Mouse (Mus musculus) stomach, embryonic 15.5 days (tissue): ENCODE measurements around the gene Gipc2. TPM values are rescaled to one million over a fixed set of nuclear protein-coding genes. Genes with fewer than 3 reads are reported as not detected.

Source experiments
- ATAC-seq: fragments of 200-750 bp; cut with Nextera tagmentation; 2 replicates; pipeline ENCODE4 v1.8.0; 2017; ENCODE audit warnings: low read depth, moderate number of reproducible peaks, moderate TSS enrichment; ENCODE audit not compliant: insufficient read depth, low FRiP score
- H3K27ac ChIP-seq: fragments of 300-500 bp; sonication (generic); 2 replicates; pipeline ENCODE4 v1.5.1; 2015; ENCODE audit warnings: mild to moderate bottlenecking, inconsistent platforms
- H3K27me3 ChIP-seq: fragments of 300-500 bp; sonication (generic); replicated peaks from 2 replicates; pipeline ENCODE4 v1.6.1; 2015; ENCODE audit warnings: inconsistent platforms
- H3K36me3 ChIP-seq: fragments of 300-500 bp; sonication (generic); 2 replicates; pipeline ENCODE4 v1.6.1; 2015; ENCODE audit warnings: inconsistent platforms
- H3K4me1 ChIP-seq: fragments of 300-500 bp; sonication (generic); 2 replicates; pipeline ENCODE4 v1.6.1; 2015; ENCODE audit warnings: inconsistent platforms
- H3K4me2 ChIP-seq: fragments of 300-500 bp; sonication (generic); 2 replicates; pipeline ENCODE4 v1.6.1; 2015; ENCODE audit warnings: mild to moderate bottlenecking, inconsistent platforms
- H3K4me3 ChIP-seq: fragments of 300-500 bp; sonication (generic); replicated peaks from 2 replicates; pipeline ENCODE4 v1.5.1; 2015; ENCODE audit warnings: inconsistent platforms
- H3K9ac ChIP-seq: fragments of 300-500 bp; sonication (generic); 2 replicates; pipeline ENCODE4 v1.6.1; 2015; ENCODE audit warnings: inconsistent platforms
- H3K9me3 ChIP-seq: fragments of 300-500 bp; sonication (generic); 2 replicates; pipeline ENCODE4 v1.6.1; 2016; ENCODE audit warnings: inconsistent platforms
- WGBS: fragments of 180-500 bp; shearing (Covaris S2); methylation state at CpG from one replicate; pipeline ENCODE4 v1.1.7; 2015; 5-methylcytosine and 5-hydroxymethylcytosine counted together
- polyA plus RNA-seq: library from polyadenylated mRNA; unstranded; fragments of >200 nt; fragmentation: Nextera tagmentation; extraction: Ambion mirVana; gene quantifications from 2 replicates; pipeline ENCODE4 v1.2.1, GENCODE M21; 2015

Gipc2 gene
- polyA plus RNA-seq, 1 experiment from 2014 or later: 57.5 TPM

- 37% methylated on average over 9 of the region's 9 CpGs for WGBS
- peak; percentile 38; the same call in 1 of the 2 replicates for ATAC-seq
- H3K36me3 ChIP-seq: no peaks in the 10 kb centered on the region
- H3K4me3 ChIP-seq: peak overlapping the region; percentile 53
- no peaks in the 10 kb centered on the region for H3K9me3 ChIP-seq
- H3K4me2 ChIP-seq: peak overlapping the region; percentile 93
- peaks cover 15% of the 10 kb centered on the region for H3K4me1 ChIP-seq
- H3K27ac ChIP-seq: peak overlapping the region; percentile 62; the same call in 1 of the 2 replicates
- 0 out of 2 replicates have a peak overlapping the region, but pooled peaks have one; percentile 32 for H3K9ac ChIP-seq
- no peaks in the 10 kb centered on the region for H3K27me3 ChIP-seq
Measured at GRCm38 (mm10) chr3:152165014-152165350, 1.0 kb downstream of the Gipc2 start.

GRCm38 (mm10) chr3:152163320-152163719 is 2.7 kb downstream of the Gipc2 start:
- 71% methylated on average over 8 of the region's 8 CpGs for WGBS
- Histone ChIP-seq H3K36me3 (no peaks in the 10 kb centered on the region), H3K27ac (no peak overlapping the region; the same call in 1 of the 2 replicates), H3K9ac (no peak overlapping the region), H3K27me3 (no peaks in the 10 kb centered on the region), H3K4me1 (peaks cover 15% of the 10 kb centered on the region), H3K9me3 (no peaks in the 10 kb centered on the region), H3K4me2 (0 out of 2 replicates have a peak overlapping the region, but pooled peaks have one; percentile 8), H3K4me3 (no peak overlapping the region)
- ATAC-seq: no peak

DNA sequence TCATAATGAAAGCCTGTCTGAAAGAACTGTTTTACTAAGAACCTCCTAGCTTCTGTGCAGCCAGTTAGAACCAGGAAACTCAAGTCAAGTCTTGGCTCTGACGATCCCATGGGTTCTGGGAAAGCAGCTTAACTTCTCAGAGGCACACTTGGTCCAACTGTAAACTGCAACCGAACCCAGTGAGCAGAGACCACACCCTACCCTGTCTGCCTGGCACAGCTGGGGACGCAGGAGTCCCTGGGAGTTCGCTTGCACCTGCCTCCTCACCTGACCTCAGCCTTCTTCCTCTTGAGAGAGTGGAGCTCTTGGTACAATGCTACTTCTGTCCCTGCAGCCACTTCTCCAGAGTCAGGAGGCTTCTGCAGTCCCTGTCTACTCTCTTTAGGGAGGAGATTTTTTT is 5.4 kb downstream of the Gipc2 start:
- 61% methylated on average over 4 of the region's 4 CpGs for WGBS
- Histone ChIP-seq H3K4me3 (no peak overlapping the region), H3K9ac (no peak overlapping the region), H3K27ac (no peak overlapping the region), H3K36me3 (no peaks in the 10 kb centered on the region), H3K4me2 (no peak overlapping the region), H3K27me3 (no peaks in the 10 kb centered on the region), H3K9me3 (no peaks in the 10 kb centered on the region), H3K4me1 (peaks cover 4% of the 10 kb centered on the region)
- ATAC-seq: no peak

DNA sequence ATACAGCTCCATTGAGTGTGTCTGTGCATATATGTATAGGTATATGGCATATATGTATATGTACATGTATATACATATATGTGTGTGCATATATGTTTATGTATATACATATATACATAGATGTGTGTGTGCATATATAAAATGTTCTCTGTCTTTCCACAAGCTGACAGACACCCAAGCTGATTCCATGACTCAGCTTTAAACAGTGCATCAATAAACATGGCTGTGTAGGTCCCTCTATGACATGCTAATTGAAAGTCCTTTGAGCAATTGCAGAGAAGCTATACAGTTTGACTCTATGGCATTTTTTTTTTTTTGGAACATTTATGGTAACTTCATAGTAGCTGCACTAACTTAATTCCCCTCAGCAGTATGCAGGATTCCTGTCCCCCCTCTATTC is 6.7 kb downstream of the Gipc2 start:
- H3K36me3 ChIP-seq: no peaks in the 10 kb centered on the region
- H3K4me3 ChIP-seq: no peak overlapping the region
- H3K4me1 ChIP-seq: no peaks in the 10 kb centered on the region
- no peaks in the 10 kb centered on the region for H3K9me3 ChIP-seq
- H3K27me3 ChIP-seq: no peaks in the 10 kb centered on the region
- no peak overlapping the region for H3K9ac ChIP-seq
- H3K27ac ChIP-seq: no peak overlapping the region
- H3K4me2 ChIP-seq: no peak overlapping the region
- no peak for ATAC-seq

DNA sequence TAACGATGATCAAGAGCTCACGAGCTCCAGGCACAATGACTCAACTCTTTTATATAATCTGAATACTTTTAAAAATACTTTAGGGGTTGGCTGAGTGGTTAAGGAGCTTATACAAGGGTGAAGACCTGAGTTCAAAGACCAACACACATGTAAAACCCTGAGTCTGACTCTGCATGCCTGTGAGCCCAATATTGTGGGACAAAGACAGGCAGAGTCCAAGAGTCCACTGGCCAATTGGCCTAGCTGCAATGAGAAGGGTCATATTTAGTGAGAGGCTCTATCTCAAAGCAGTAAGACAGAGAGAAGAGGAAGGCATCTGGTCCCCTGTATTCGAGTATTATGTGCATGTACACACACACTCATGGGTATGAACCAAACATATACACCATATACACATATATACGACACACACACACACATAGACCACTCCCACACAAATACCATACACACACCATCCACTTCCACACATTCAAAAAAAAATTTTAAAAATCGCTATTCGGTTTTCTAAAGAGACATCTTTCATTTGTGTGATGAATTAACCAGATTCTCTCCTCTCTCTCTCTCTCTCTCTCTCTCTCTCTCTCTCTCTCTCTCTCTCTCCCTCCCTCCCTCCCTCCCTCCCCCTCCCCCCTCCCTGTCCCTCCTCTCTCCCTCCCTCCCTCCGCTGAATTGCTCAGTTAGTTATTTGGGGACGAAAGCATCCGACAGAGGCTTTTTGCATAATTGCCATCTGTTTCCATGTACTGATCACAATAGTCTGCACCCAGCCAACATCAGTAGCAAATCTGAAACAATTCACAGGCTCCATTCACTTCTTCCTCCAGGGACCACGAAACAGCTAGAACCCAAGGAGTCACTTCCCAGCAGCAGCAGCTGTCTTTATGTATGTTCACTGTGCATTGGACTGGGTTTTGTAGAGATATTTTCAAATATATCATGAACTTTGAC is 7.4 kb downstream of the Gipc2 start:
- H3K4me1 ChIP-seq: no peaks in the 10 kb centered on the region
- H3K27me3 ChIP-seq: no peaks in the 10 kb centered on the region
- H3K27ac ChIP-seq: no peak overlapping the region
- WGBS: 71% methylated on average over 9 of the region's 10 CpGs
- no peaks in the 10 kb centered on the region for H3K36me3 ChIP-seq
- no peak overlapping the region for H3K4me3 ChIP-seq
- no peak for ATAC-seq
- H3K4me2 ChIP-seq: no peak overlapping the region
- no peaks in the 10 kb centered on the region for H3K9me3 ChIP-seq
- H3K9ac ChIP-seq: no peak overlapping the region

DNA sequence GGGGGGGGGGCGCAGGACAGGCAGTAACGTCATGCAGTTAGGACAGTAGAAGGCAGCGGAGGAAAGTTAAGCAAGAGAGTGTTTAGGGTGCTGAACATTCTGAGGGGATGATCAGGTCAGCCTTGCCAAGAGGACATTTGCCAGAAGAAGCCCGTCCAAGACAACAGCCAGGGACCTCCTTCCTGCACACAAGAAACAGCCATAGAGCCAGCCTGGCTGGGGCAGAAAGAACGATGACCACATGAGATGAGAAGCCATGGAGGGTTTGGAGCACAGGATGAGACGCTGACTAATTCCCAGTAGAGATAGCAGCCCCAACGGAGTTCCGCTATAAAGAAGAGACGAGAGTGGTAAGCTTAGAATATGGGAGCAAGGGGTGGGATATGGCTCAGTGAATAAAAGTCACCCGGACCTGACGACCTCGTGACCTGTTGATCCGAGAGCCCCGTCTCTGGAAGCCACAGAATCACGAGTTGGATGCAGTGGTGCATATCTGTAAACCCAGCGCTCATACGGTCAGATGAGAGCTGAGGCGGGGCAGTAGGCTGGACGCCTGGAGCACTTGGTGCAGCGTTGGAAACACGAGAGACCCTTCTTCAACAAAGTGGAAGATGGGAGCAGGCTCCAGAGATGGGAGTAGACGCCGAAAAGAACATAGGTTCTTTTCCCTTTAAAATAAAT is 9.1 kb downstream of the Gipc2 start:
- H3K4me1 ChIP-seq: no peaks in the 10 kb centered on the region
- H3K9me3 ChIP-seq: no peaks in the 10 kb centered on the region
- H3K4me2 ChIP-seq: no peak overlapping the region
- no peaks in the 10 kb centered on the region for H3K36me3 ChIP-seq
- WGBS: 77% methylated on average over 23 of the region's 23 CpGs
- no peak for ATAC-seq
- no peak overlapping the region for H3K9ac ChIP-seq
- H3K27me3 ChIP-seq: no peaks in the 10 kb centered on the region
- H3K27ac ChIP-seq: no peak overlapping the region
- H3K4me3 ChIP-seq: no peak overlapping the region

DNA sequence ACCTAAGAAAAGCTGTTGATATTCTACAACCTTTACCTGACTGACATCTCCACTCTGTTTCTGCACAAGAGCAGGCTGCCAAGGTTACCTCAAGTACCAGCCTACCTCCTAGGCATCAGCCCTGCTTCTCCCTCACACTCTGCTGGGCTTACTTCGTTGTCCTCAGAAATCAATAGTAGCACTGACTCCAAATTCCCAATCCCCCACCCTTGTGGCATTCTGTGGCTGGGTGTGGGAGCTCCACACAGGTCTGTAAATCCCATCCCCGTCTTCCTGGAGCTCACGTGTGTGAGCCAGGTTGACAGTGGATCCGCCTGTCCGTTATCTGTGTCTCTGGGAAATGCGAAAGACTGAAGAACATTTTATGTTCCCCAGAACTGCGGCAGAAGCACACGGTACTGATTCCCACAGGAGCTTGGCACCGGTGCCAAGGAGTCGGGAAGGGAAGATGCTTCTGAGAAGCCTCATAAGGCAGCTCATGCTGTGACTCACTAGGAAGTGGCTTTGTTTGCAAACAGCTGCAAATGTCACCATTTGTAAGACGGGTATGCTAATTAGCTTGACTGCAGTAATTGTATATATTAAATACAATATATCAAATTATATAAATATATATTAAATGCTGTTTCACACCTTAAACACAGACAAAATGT is 10.6 kb downstream of the Gipc2 start:
- WGBS: 57% methylated on average over 11 of the region's 11 CpGs
- H3K9ac ChIP-seq: no peak overlapping the region

DNA sequence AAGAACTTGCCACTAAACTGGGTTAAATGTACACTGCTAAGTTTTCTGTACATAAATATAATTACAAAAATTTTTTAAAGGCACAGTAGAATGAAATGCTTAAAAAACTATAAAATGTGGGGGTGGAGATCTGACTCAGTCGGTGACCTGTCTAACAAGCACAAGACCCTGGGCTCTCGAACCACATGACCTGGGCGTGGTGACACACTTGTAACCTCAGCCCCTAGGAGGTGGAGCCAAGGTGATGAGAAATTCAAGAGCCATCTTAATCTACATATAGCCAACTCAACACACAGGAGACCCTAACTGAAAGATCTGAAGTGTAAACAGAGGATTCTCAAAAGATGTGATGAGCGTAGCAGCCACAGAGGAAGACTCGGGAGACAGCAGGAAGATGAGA is 11.9 kb downstream of the Gipc2 start:
- ATAC-seq: no peak
- H3K9me3 ChIP-seq: no peaks in the 10 kb centered on the region
- H3K27ac ChIP-seq: no peak overlapping the region
- WGBS: 79% methylated on average over 5 of the region's 5 CpGs
- no peak overlapping the region for H3K4me2 ChIP-seq
- H3K36me3 ChIP-seq: no peaks in the 10 kb centered on the region
- H3K9ac ChIP-seq: no peak overlapping the region
- no peak overlapping the region for H3K4me3 ChIP-seq
- no peaks in the 10 kb centered on the region for H3K4me1 ChIP-seq
- H3K27me3 ChIP-seq: no peaks in the 10 kb centered on the region

More for the DNA sequence above, 10.6 kb downstream of the Gipc2 start:
- Histone ChIP-seq H3K36me3 (no peaks in the 10 kb centered on the region), H3K4me2 (no peak overlapping the region), H3K27me3 (no peaks in the 10 kb centered on the region), H3K27ac (no peak overlapping the region), H3K9me3 (no peaks in the 10 kb centered on the region), H3K4me1 (no peaks in the 10 kb centered on the region), H3K4me3 (no peak overlapping the region)
- no peak for ATAC-seq

DNA sequence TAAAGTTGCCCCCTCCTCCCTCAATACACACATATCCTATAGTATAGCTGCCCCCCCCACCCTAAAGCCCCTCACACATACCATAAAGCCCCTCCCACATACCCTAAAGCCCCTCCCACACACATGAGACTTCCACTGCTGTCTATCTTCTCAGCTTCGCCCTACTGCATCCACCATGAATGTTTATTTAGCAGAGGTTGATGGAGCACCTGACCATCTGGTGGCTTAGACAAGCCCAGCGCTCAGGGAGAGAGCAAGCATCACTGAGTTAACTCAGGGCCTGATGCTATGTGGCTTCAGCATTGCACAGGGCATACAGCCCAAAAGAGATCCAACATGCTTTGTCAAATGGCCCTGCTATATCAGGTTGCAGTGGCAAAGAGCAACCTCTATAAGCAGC is 12.9 kb downstream of the Gipc2 start:
- ATAC-seq: no peak
- no peaks in the 10 kb centered on the region for H3K36me3 ChIP-seq
- H3K4me2 ChIP-seq: no peak overlapping the region
- 49% methylated on average over 2 of the region's 2 CpGs for WGBS
- H3K9ac ChIP-seq: no peak overlapping the region
- H3K27me3 ChIP-seq: no peaks in the 10 kb centered on the region
- H3K9me3 ChIP-seq: no peaks in the 10 kb centered on the region
- no peaks in the 10 kb centered on the region for H3K4me1 ChIP-seq
- no peak overlapping the region for H3K4me3 ChIP-seq
- H3K27ac ChIP-seq: no peak overlapping the region

DNA sequence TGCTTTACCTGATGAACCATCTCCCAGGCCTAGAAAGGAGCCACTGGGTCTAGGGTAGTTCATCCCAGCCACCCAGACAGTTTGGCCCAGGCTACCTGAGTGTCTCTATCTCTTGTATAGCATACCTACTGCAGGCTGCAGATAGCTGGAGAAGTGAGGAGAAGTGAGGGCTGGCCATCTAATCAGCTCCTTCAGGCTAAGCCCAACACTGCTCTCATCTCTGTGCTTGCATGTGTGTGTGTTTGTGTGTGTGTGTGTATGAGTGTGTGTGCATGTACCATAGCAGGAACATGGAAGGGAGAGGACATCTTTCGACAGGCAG is 13.6 kb downstream of the Gipc2 start:
- H3K27me3 ChIP-seq: no peaks in the 10 kb centered on the region
- H3K36me3 ChIP-seq: no peaks in the 10 kb centered on the region
- no peaks in the 10 kb centered on the region for H3K9me3 ChIP-seq
- WGBS: 88% methylated on average over 1 of the region's 1 CpGs
- H3K4me1 ChIP-seq: no peaks in the 10 kb centered on the region
- H3K4me3 ChIP-seq: no peak overlapping the region
- ATAC-seq: peak; percentile 88
- no peak overlapping the region; the same call in 1 of the 2 replicates for H3K4me2 ChIP-seq
- no peak overlapping the region for H3K27ac ChIP-seq
- H3K9ac ChIP-seq: no peak overlapping the region

- no peak overlapping the region for H3K27ac ChIP-seq
- peak overlapping the region; percentile 35 for H3K4me2 ChIP-seq
- 0 out of 2 replicates have a peak overlapping the region, but pooled peaks have one; percentile 5 for H3K4me3 ChIP-seq
- H3K4me1 ChIP-seq: no peaks in the 10 kb centered on the region
- H3K9ac ChIP-seq: no peak overlapping the region
- H3K9me3 ChIP-seq: no peaks in the 10 kb centered on the region
- ATAC-seq: peak; percentile 44
- 50% methylated on average over 28 of the region's 29 CpGs for WGBS
- H3K27me3 ChIP-seq: no peaks in the 10 kb centered on the region
- no peaks in the 10 kb centered on the region for H3K36me3 ChIP-seq
Measured at GRCm38 (mm10) chr3:152151725-152152482, 14.1 kb downstream of the Gipc2 start.
